Mouse (Mus musculus) MEL (cell line): ENCODE measurements around the gene Sox5. TPM values are rescaled to one million over a fixed set of nuclear protein-coding genes. Genes with fewer than 3 reads are reported as not detected.

Experiments used
- DNase-seq: peaks from one replicate; pipeline ENCODE4 v3.0.0; 2011; ENCODE audit warnings: low read depth, low spot score
- H3K27ac ChIP-seq: 2 replicates; pipeline ENCODE4 v1.5.1; 2012; ENCODE audit warnings: low read depth, mild to moderate bottlenecking, control low read depth, low read length, moderate library complexity; ENCODE audit not compliant: control insufficient read depth
- H3K27me3 ChIP-seq, 2 experiments: fragments of 150-350 bp in 1 of 2; sonication (generic) in 1 of 2; 2 replicates each; pipeline ENCODE4 v1.6.1; 2012; ENCODE audit warnings: low read length in 2 of 2, mild to moderate bottlenecking in 2 of 2, improper control_type of control experiment in 1 of 2, moderate library complexity in 1 of 2; ENCODE audit not compliant: insufficient read depth in 2 of 2, control insufficient read depth in 1 of 2
- H3K36me3 ChIP-seq, 2 experiments: 2 replicates each; pipeline ENCODE4 v1.6.1; 2012 to 2014; ENCODE audit warnings: low read length in 2 of 2, improper control_type of control experiment in 1 of 2, inconsistent platforms in 1 of 2, mild to moderate bottlenecking in 1 of 2; ENCODE audit not compliant: insufficient read depth in 2 of 2, control insufficient read depth in 1 of 2
- H3K4me1 ChIP-seq, 2 experiments: fragments of 150-350 bp in 1 of 2; sonication (generic) in 1 of 2; 2 replicates each; pipeline ENCODE4 v1.6.1; 2012; ENCODE audit warnings: low read length in 2 of 2, improper control_type of control experiment in 1 of 2, mild to moderate bottlenecking in 1 of 2; ENCODE audit not compliant: insufficient read depth in 2 of 2, control insufficient read depth in 1 of 2
- H3K4me3 ChIP-seq, 2 experiments: fragments of 150-350 bp in 1 of 2; sonication (generic) in 1 of 2; 2 replicates each; pipeline ENCODE4 v1.5.1; 2012; ENCODE audit warnings: low read depth in 2 of 2, low read length in 2 of 2, mild to moderate bottlenecking in 2 of 2, moderate library complexity in 2 of 2, control low read depth in 1 of 2, improper control_type of control experiment in 1 of 2; ENCODE audit not compliant: control insufficient read depth in 1 of 2, insufficient read depth in 1 of 2
- H3K79me2 ChIP-seq: 2 replicates; pipeline ENCODE4 v1.6.1; 2012; ENCODE audit warnings: mild to moderate bottlenecking, low read length, moderate library complexity; ENCODE audit not compliant: control insufficient read depth, poor library complexity, insufficient read depth
- H3K9ac ChIP-seq: 2 replicates; pipeline ENCODE4 v1.6.1; 2012; ENCODE audit warnings: low read depth, mild to moderate bottlenecking, control low read depth, low read length, moderate library complexity; ENCODE audit not compliant: control insufficient read depth, poor library complexity, severe bottlenecking
- H3K9me3 ChIP-seq: fragments of 150-350 bp; sonication (generic); replicated peaks from 2 replicates; pipeline ENCODE4 v1.6.1; 2012; ENCODE audit warnings: mild to moderate bottlenecking, low read length, improper control_type of control experiment, moderate library complexity; ENCODE audit not compliant: insufficient read depth
- BHLHE40 ChIP-seq: IDR thresholded peaks from 2 replicates; pipeline ENCODE4 v1.6.1; 2012; ENCODE audit warnings: low read depth, mild to moderate bottlenecking, inconsistent platforms, low read length, improper control_type of control experiment, borderline replicate concordance
- CHD1 ChIP-seq: IDR thresholded peaks from 2 replicates; pipeline ENCODE4 v1.6.1; 2012; ENCODE audit warnings: low read depth, mild to moderate bottlenecking, inconsistent platforms, low read length, improper control_type of control experiment
- CHD2 ChIP-seq: IDR thresholded peaks from 2 replicates; pipeline ENCODE4 v1.6.1; 2011; ENCODE audit warnings: low read length, improper control_type of control experiment
- CTCF ChIP-seq, 3 experiments: IDR thresholded peaks in 2 of 3; conservative IDR thresholded peaks in 1 of 3; 2 replicates each; pipeline ENCODE4 v1.5.1; 2011 to 2012; ENCODE audit warnings: low read length in 3 of 3, low read depth in 2 of 3, mild to moderate bottlenecking in 2 of 3, improper control_type of control experiment in 1 of 3, inconsistent platforms in 1 of 3, mixed read lengths in 1 of 3, moderate library complexity in 1 of 3; ENCODE audit not compliant: control insufficient read depth in 1 of 3, insufficient read depth in 1 of 3, poor library complexity in 1 of 3, severe bottlenecking in 1 of 3
- E2F4 ChIP-seq: IDR thresholded peaks from 2 replicates; pipeline ENCODE4 v1.6.1; 2011; ENCODE audit warnings: low read depth, low read length, improper control_type of control experiment, borderline replicate concordance
- ELF1 ChIP-seq: IDR thresholded peaks from 2 replicates; pipeline ENCODE4 v1.6.1; 2014; ENCODE audit warnings: low read depth, mild to moderate bottlenecking, inconsistent platforms, low read length, improper control_type of control experiment, moderate library complexity
- EP300 ChIP-seq, 2 experiments: IDR thresholded peaks; 2 replicates each; pipeline ENCODE4 v1.6.1; 2011; ENCODE audit warnings: improper control_type of control experiment in 2 of 2, low read length in 2 of 2, low read depth in 1 of 2, mild to moderate bottlenecking in 1 of 2
- GABPA ChIP-seq: IDR thresholded peaks from 2 replicates; pipeline ENCODE4 v1.6.1; 2012; ENCODE audit warnings: low read depth, mild to moderate bottlenecking, inconsistent platforms, low read length, improper control_type of control experiment, moderate library complexity
- GATA1 ChIP-seq: IDR thresholded peaks from 2 replicates; pipeline ENCODE4 v1.6.1; 2011; ENCODE audit warnings: low read depth, low read length, improper control_type of control experiment
- HCFC1 ChIP-seq: IDR thresholded peaks from 2 replicates; pipeline ENCODE4 v1.6.1; 2012; ENCODE audit warnings: low read depth, mild to moderate bottlenecking, inconsistent platforms, low read length, improper control_type of control experiment, moderate library complexity
- MAFK ChIP-seq: IDR thresholded peaks from 2 replicates; pipeline ENCODE4 v1.6.1; 2011; ENCODE audit warnings: low read depth, mild to moderate bottlenecking, low read length, improper control_type of control experiment, borderline replicate concordance
- MAX ChIP-seq: IDR thresholded peaks from 2 replicates; pipeline ENCODE4 v1.6.1; 2011; ENCODE audit warnings: low read length, improper control_type of control experiment
- MAZ ChIP-seq: IDR thresholded peaks from 2 replicates; pipeline ENCODE4 v1.6.1; 2012; ENCODE audit warnings: low read depth, mild to moderate bottlenecking, inconsistent platforms, low read length, improper control_type of control experiment
- MXI1 ChIP-seq: IDR thresholded peaks from 2 replicates; pipeline ENCODE4 v1.6.1; 2011; ENCODE audit warnings: mild to moderate bottlenecking, low read depth, low read length, improper control_type of control experiment
- MYB ChIP-seq: IDR thresholded peaks from 2 replicates; pipeline ENCODE4 v1.6.1; 2011; ENCODE audit warnings: mild to moderate bottlenecking, low read depth, low read length, improper control_type of control experiment
- MYC ChIP-seq: IDR thresholded peaks from 2 replicates; pipeline ENCODE4 v1.6.1; 2011; ENCODE audit warnings: low read depth, mild to moderate bottlenecking, low read length, improper control_type of control experiment, moderate library complexity
- NRF1 ChIP-seq: IDR thresholded peaks from 2 replicates; pipeline ENCODE4 v1.6.1; 2014; ENCODE audit warnings: low read depth, mild to moderate bottlenecking, inconsistent platforms, low read length, improper control_type of control experiment, moderate library complexity; ENCODE audit not compliant: poor library complexity, insufficient read depth, severe bottlenecking
- POLR2A ChIP-seq, 2 experiments: IDR thresholded peaks; 2 replicates each; pipeline ENCODE4 v1.6.1; 2011 to 2012; ENCODE audit warnings: low read length in 2 of 2, mild to moderate bottlenecking in 2 of 2, control low read depth in 1 of 2, improper control_type of control experiment in 1 of 2, low read depth in 1 of 2, moderate library complexity in 1 of 2; ENCODE audit not compliant: control insufficient read depth in 1 of 2, insufficient read depth in 1 of 2, poor library complexity in 1 of 2
- POLR2AphosphoS2 ChIP-seq: IDR thresholded peaks from 2 replicates; pipeline ENCODE4 v1.6.1; 2011; ENCODE audit warnings: low read length, improper control_type of control experiment
- POLR2AphosphoS5 ChIP-seq: IDR thresholded peaks from 2 replicates; pipeline ENCODE4 v1.6.1; 2012; ENCODE audit warnings: low read depth, borderline replicate concordance, mild to moderate bottlenecking, inconsistent platforms, low read length, moderate library complexity, mixed read lengths
- RAD21 ChIP-seq: IDR thresholded peaks from 2 replicates; pipeline ENCODE4 v1.6.1; 2011; ENCODE audit warnings: mild to moderate bottlenecking, low read depth, low read length, improper control_type of control experiment
- TAL1 ChIP-seq: IDR thresholded peaks from 2 replicates; pipeline ENCODE4 v1.6.1; 2012; ENCODE audit warnings: mild to moderate bottlenecking, inconsistent platforms, low read length, moderate library complexity, mixed read lengths
- TCF12 ChIP-seq: IDR thresholded peaks from 2 replicates; pipeline ENCODE4 v1.6.1; 2014; ENCODE audit warnings: low read depth, mild to moderate bottlenecking, inconsistent platforms, low read length, improper control_type of control experiment, moderate library complexity
- USF1 ChIP-seq: IDR thresholded peaks from 2 replicates; pipeline ENCODE4 v1.6.1; 2014; ENCODE audit warnings: low read depth, mild to moderate bottlenecking, inconsistent platforms, low read length, improper control_type of control experiment, moderate library complexity
- USF2 ChIP-seq, 2 experiments: IDR thresholded peaks; 2 replicates each; pipeline ENCODE4 v1.6.1; 2011 to 2012; ENCODE audit warnings: improper control_type of control experiment in 2 of 2, low read length in 2 of 2, borderline replicate concordance in 1 of 2, inconsistent platforms in 1 of 2, low read depth in 1 of 2, mild to moderate bottlenecking in 1 of 2; ENCODE audit not compliant: insufficient read depth in 1 of 2
- ZNF384 ChIP-seq: IDR thresholded peaks from 2 replicates; pipeline ENCODE4 v1.6.1; 2012; ENCODE audit warnings: low read depth, mild to moderate bottlenecking, inconsistent platforms, low read length, improper control_type of control experiment
- polyA plus RNA-seq, 2 experiments: library from polyadenylated mRNA; stranded (reverse) in 1 of 2; unstranded in 1 of 2; fragments of >175 nt in 1 of 2; fragments of >200 nt in 1 of 2; gene quantifications; 2 replicates each; pipeline versions ENCODE4 v1.2.1 to v1.2.4; 2012; ENCODE audit warnings: low replicate concordance in 2 of 2, low read depth in 1 of 2; ENCODE audit not compliant: insufficient read length in 2 of 2, insufficient read depth in 1 of 2, missing spikeins in 1 of 2
- total RNA-seq: library from RNA; depleted of rRNA; stranded (reverse); fragments of 300-350 nt; gene quantifications from 2 replicates; pipeline ENCODE4 v1.2.3, GENCODE M21; 2012

Gene Sox5
- total and polyA plus RNA-seq, 3 experiments: 0.19 to 3.0 TPM; not detected in 1

GRCm38 (mm10) chr6:144621089-144621769 lies 160.5 kb downstream of the Sox5 start:
- no peaks in the 10 kb centered on the region for H3K27me3 ChIP-seq
- H3K36me3 ChIP-seq: no peaks in the 10 kb centered on the region
- TF ChIP-seq POLR2AphosphoS2 (no peak), BHLHE40 (no peak), EP300 (IDR thresholded peaks at IDR 0.05; ENCODE audit: low read depth in 1 of 2, low read length in 2 of 2) (no peak), RAD21 (no peak), TCF12 (no peak), CHD1 (no peak), MAX (no peak), GABPA (no peak), USF2 (IDR thresholded peaks at IDR 0.05; ENCODE audit: borderline replicate concordance in 1 of 2, insufficient read depth in 1 of 2, low read depth in 1 of 2, low read length in 2 of 2) (no peak), MXI1 (no peak), GATA1 (no peak), MAFK (no peak), NRF1 (no peak), CHD2 (no peak), MAZ (no peak)
- H3K9me3 ChIP-seq: no peaks in the 10 kb centered on the region
- H3K4me3 ChIP-seq: no peak overlapping the region
- H3K9ac ChIP-seq: no peak overlapping the region
- no peak overlapping the region for H3K27ac ChIP-seq
- no peaks in the 10 kb centered on the region for H3K79me2 ChIP-seq
- no peak for DNase-seq
- no peaks in the 10 kb centered on the region for H3K4me1 ChIP-seq

GRCm38 (mm10) chr6:144611383-144611791 lies 170.4 kb downstream of the Sox5 start:
- no peak for TF ChIP-seq ZNF384
- TF ChIP-seq CHD2: no peak
- no peak for TF ChIP-seq GABPA
- TF ChIP-seq ELF1: no peak
- no peak for TF ChIP-seq E2F4
- no peak for TF ChIP-seq USF1
- TF ChIP-seq CTCF (IDR thresholded peaks at IDR 0.05 in 2 of 3, conservative IDR thresholded peaks at IDR 0.05 in 1 of 3; ENCODE audit: control insufficient read depth in 1 of 3, insufficient read depth in 1 of 3, low read depth in 2 of 3, low read length in 3 of 3, poor library complexity in 1 of 3, severe bottlenecking in 1 of 3): no peak
- TF ChIP-seq MXI1: no peak
- TF ChIP-seq MYC: no peak
- no peak for TF ChIP-seq CHD1
- no peak for TF ChIP-seq MYB
- no peak for TF ChIP-seq HCFC1
- TF ChIP-seq POLR2A (IDR thresholded peaks at IDR 0.05; ENCODE audit: control insufficient read depth in 1 of 2, insufficient read depth in 1 of 2, low read depth in 1 of 2, low read length in 2 of 2, poor library complexity in 1 of 2): no peak
- no peak for TF ChIP-seq TAL1
- TF ChIP-seq MAX: no peak
- no peak for TF ChIP-seq GATA1
- TF ChIP-seq POLR2AphosphoS5: no peak
- no peak overlapping the region for H3K4me3 ChIP-seq
- no peaks in the 10 kb centered on the region for H3K27me3 ChIP-seq
- H3K79me2 ChIP-seq: no peaks in the 10 kb centered on the region
- no peaks in the 10 kb centered on the region for H3K36me3 ChIP-seq
- no peak for DNase-seq
- no peak overlapping the region for H3K9ac ChIP-seq
- H3K27ac ChIP-seq: no peak overlapping the region
- H3K9me3 ChIP-seq: no peaks in the 10 kb centered on the region
- no peaks in the 10 kb centered on the region for H3K4me1 ChIP-seq
